Mouse (Mus musculus) CH12.LX (cell line): ENCODE measurements around the gene Cd55b. TPM values are rescaled to one million over a fixed set of nuclear protein-coding genes. Genes with fewer than 3 reads are reported as not detected.

Experiments used
- DNase-seq: peaks from one replicate; pipeline ENCODE4 v3.0.0-alpha.2; 2013; ENCODE audit errors: extremely low read depth
- H3K27ac ChIP-seq: 2 replicates; pipeline ENCODE4 v1.5.1; 2012; ENCODE audit warnings: low read depth, mild to moderate bottlenecking, control low read depth, moderate library complexity; ENCODE audit not compliant: insufficient read depth
- H3K27me3 ChIP-seq: replicated peaks from 2 replicates; pipeline ENCODE3; 2012; ENCODE audit warnings: inconsistent platforms
- H3K36me3 ChIP-seq, 2 experiments: replicated peaks in 1 of 2; 2 replicates each; pipeline versions ENCODE3 to v1.6.1; 2012; ENCODE audit warnings: inconsistent platforms in 1 of 2, low read length in 1 of 2, mild to moderate bottlenecking in 1 of 2, mixed read lengths in 1 of 2, moderate library complexity in 1 of 2; ENCODE audit not compliant: control insufficient read depth in 1 of 2, insufficient read depth in 1 of 2
- H3K4me1 ChIP-seq, 2 experiments: 2 replicates each; pipeline ENCODE4 v1.6.1; 2012; ENCODE audit warnings: inconsistent platforms in 1 of 2, moderate library complexity in 1 of 2; ENCODE audit not compliant: insufficient read depth in 2 of 2, control insufficient read depth in 1 of 2
- H3K4me2 ChIP-seq: 2 replicates; pipeline ENCODE4 v1.6.1; 2012; ENCODE audit warnings: low read depth, mild to moderate bottlenecking, control low read depth; ENCODE audit not compliant: poor library complexity, insufficient read depth, severe bottlenecking
- H3K4me3 ChIP-seq, 3 experiments: fragments of 150-350 bp in 1 of 3; sonication (generic) in 1 of 3; replicated peaks in 1 of 3; 2 replicates each; pipeline versions ENCODE3 to v1.5.1; 2011 to 2012; ENCODE audit warnings: low read depth in 2 of 3, low read length in 2 of 3, mild to moderate bottlenecking in 2 of 3, moderate library complexity in 2 of 3, control low read depth in 1 of 3, improper control_type of control experiment in 1 of 3, inconsistent platforms in 1 of 3, mixed read lengths in 1 of 3; ENCODE audit not compliant: poor library complexity in 1 of 3
- H3K79me2 ChIP-seq: replicated peaks from 2 replicates; pipeline ENCODE4 v1.6.1; 2012; ENCODE audit warnings: mild to moderate bottlenecking, moderate library complexity; ENCODE audit not compliant: control insufficient read depth, poor library complexity, insufficient read depth, severe bottlenecking; ENCODE audit errors: extremely low read depth
- H3K9ac ChIP-seq: 2 replicates; pipeline ENCODE4 v1.6.1; 2012; ENCODE audit warnings: low read depth, mild to moderate bottlenecking, control low read depth, moderate library complexity; ENCODE audit not compliant: insufficient read depth
- H3K9me3 ChIP-seq: replicated peaks from 2 replicates; pipeline ENCODE3; 2012; ENCODE audit warnings: low read length, inconsistent platforms, mixed read lengths
- CHD2 ChIP-seq: IDR thresholded peaks from 2 replicates; pipeline ENCODE4 v1.6.1; 2011; ENCODE audit warnings: low read length, improper control_type of control experiment
- CTCF ChIP-seq, 2 experiments: IDR thresholded peaks in 1 of 2; conservative IDR thresholded peaks in 1 of 2; 2 replicates each; pipeline ENCODE4 v1.5.1; 2011 to 2012; ENCODE audit warnings: low read depth in 2 of 2, low read length in 2 of 2, improper control_type of control experiment in 1 of 2, inconsistent platforms in 1 of 2, mild to moderate bottlenecking in 1 of 2, moderate library complexity in 1 of 2
- IRF4 ChIP-seq: IDR thresholded peaks from 2 replicates; pipeline ENCODE4 v1.6.1; 2014; ENCODE audit warnings: low read depth, mild to moderate bottlenecking, inconsistent platforms, low read length, improper control_type of control experiment
- JUND ChIP-seq: conservative IDR thresholded peaks from 2 replicates; pipeline ENCODE4 v1.6.1; 2011; ENCODE audit warnings: low read depth, low read length, improper control_type of control experiment
- MAFK ChIP-seq: IDR thresholded peaks from 2 replicates; pipeline ENCODE4 v1.6.1; 2011; ENCODE audit warnings: low read length, improper control_type of control experiment; ENCODE audit not compliant: insufficient replicate concordance
- MAZ ChIP-seq: IDR thresholded peaks from 2 replicates; pipeline ENCODE4 v1.6.1; 2012; ENCODE audit warnings: low read depth, mild to moderate bottlenecking, inconsistent platforms, low read length, improper control_type of control experiment, moderate library complexity
- MXI1 ChIP-seq: IDR thresholded peaks from 2 replicates; pipeline ENCODE4 v1.6.1; 2011; ENCODE audit warnings: mild to moderate bottlenecking, low read depth, low read length, improper control_type of control experiment
- NELFE ChIP-seq: IDR thresholded peaks from 2 replicates; pipeline ENCODE4 v1.6.1; 2011; ENCODE audit warnings: low read depth, low read length, improper control_type of control experiment
- PAX5 ChIP-seq: IDR thresholded peaks from 2 replicates; pipeline ENCODE4 v1.6.1; 2012; ENCODE audit warnings: low read length, inconsistent platforms, mixed read lengths
- POLR2A ChIP-seq: IDR thresholded peaks from 2 replicates; pipeline ENCODE4 v1.6.1; 2011; ENCODE audit warnings: low read depth, mild to moderate bottlenecking, improper control_type of control experiment, low read length
- RAD21 ChIP-seq: IDR thresholded peaks from 2 replicates; pipeline ENCODE4 v1.6.1; 2011; ENCODE audit warnings: low read depth, mild to moderate bottlenecking, low read length, improper control_type of control experiment, moderate library complexity
- SIN3A ChIP-seq: IDR thresholded peaks from 2 replicates; pipeline ENCODE4 v1.6.1; 2012; ENCODE audit warnings: low read length, improper control_type of control experiment, inconsistent platforms
- SMC3 ChIP-seq: IDR thresholded peaks from 2 replicates; pipeline ENCODE4 v1.6.1; 2011; ENCODE audit warnings: low read depth, low read length, improper control_type of control experiment
- TBP ChIP-seq: conservative IDR thresholded peaks from 2 replicates; pipeline ENCODE4 v1.6.1; 2011; ENCODE audit warnings: low read depth, low read length, improper control_type of control experiment
- TCF12 ChIP-seq: IDR thresholded peaks from 2 replicates; pipeline ENCODE4 v1.6.1; 2014; ENCODE audit warnings: low read depth, mild to moderate bottlenecking, inconsistent platforms, low read length, improper control_type of control experiment
- USF1 ChIP-seq: IDR thresholded peaks from 2 replicates; pipeline ENCODE4 v1.6.1; 2014; ENCODE audit warnings: low read depth, mild to moderate bottlenecking, inconsistent platforms, low read length, improper control_type of control experiment
- dilution Hi-C: fragments of 300-500 bp; cut with MboI; formaldehyde crosslinking; loops from 2 replicates; pipeline ENCODE4 v1.14.3; 2020; ENCODE audit warnings: low sequenced_read_pairs; ENCODE audit not compliant: extremely low pct_unique_long_range_greater_than_20kb, extremely low pct_ligation_motif_present
- in situ Hi-C: fragments of 300-500 bp; cut with MboI; formaldehyde crosslinking; loops from 3 replicates; pipeline ENCODE4 v1.14.3; 2019; ENCODE audit warnings: low sequenced_read_pairs, low pct_ligation_motif_present, low pct_unique_long_range_greater_than_20kb, mixed read lengths
- polyA plus RNA-seq: library from polyadenylated mRNA; unstranded; fragments of >175 nt; gene quantifications from 2 replicates; pipeline ENCODE4 v1.2.1, GENCODE M21; 2012; ENCODE audit warnings: low read depth; ENCODE audit not compliant: insufficient read length
- total RNA-seq, 2 experiments: library from RNA; depleted of rRNA; stranded (reverse); fragments of 300-350 nt in 1 of 2; fragments of >200 nt in 1 of 2; gene quantifications; 2 replicates each; pipeline ENCODE4 v1.2.3; 2012 to 2014

Cd55b gene
- total and polyA plus RNA-seq, 3 experiments = not detected

- no peaks in the 10 kb centered on the region for H3K27me3 ChIP-seq
- dilution Hi-C loops = no loop called here
Observed at GRCm38 (mm10) chr1:130371895-130372528, 50.8 kb downstream of the Cd55b start.

DNA sequence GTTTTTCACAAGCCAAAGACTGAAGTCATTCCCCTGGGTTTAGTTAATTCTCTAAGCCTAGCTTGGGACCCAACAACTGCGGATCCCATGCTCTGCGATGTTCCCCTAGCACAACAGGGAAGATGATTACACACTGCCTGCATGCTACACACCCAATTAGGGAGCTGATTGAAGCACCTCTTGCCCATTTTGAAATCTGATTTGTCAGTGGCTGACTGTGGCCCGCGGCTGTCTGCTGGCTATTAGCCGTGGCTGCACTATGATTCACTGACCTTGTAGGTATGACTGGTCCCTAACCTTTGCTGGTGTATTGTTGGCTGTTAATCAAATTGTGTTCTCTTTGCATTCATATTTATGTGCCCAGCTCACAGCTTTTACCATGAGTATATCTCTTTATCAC, 51.5 kb downstream of the Cd55b start:
- H3K4me3 ChIP-seq = no peak overlapping the region
- dilution Hi-C loops = no loop called here
- no peak overlapping the region for H3K9ac ChIP-seq
- no peaks in the 10 kb centered on the region for H3K27me3 ChIP-seq
- TF ChIP-seq MXI1 (no peak), SIN3A (no peak), PAX5 (no peak), RAD21 (no peak), NELFE (no peak), USF1 (no peak), TBP (no peak), TCF12 (no peak), JUND (no peak), MAFK (no peak), POLR2A (no peak)
- H3K9me3 ChIP-seq = no peaks in the 10 kb centered on the region
- in situ Hi-C loops = loop anchor here (25.0 kb wide), 1 partner anchor 209 kb away; no protein-coding TSS in a partner anchor
- no peak overlapping the region for H3K27ac ChIP-seq
- H3K4me1 ChIP-seq = no peaks in the 10 kb centered on the region
- no peak for DNase-seq
- H3K79me2 ChIP-seq = no peaks in the 10 kb centered on the region
- no peaks in the 10 kb centered on the region for H3K36me3 ChIP-seq
- H3K4me2 ChIP-seq = no peak overlapping the region

More at GRCm38 (mm10) chr1:130371895-130372528, 50.8 kb downstream of the Cd55b start:
- Histone ChIP-seq H3K9me3 (no peaks in the 10 kb centered on the region), H3K36me3 (no peaks in the 10 kb centered on the region), H3K4me2 (no peak overlapping the region), H3K79me2 (no peaks in the 10 kb centered on the region), H3K4me1 (no peaks in the 10 kb centered on the region), H3K9ac (no peak overlapping the region), H3K4me3 (no peak overlapping the region), H3K27ac (no peak overlapping the region)
- in situ Hi-C loops = loop anchor here (25.0 kb wide), 1 partner anchor 210 kb away; no protein-coding TSS in a partner anchor
- peak; percentile 57 for DNase-seq
- peak; percentile 80 for TF ChIP-seq RAD21
- TF ChIP-seq MAZ = no peak
- TF ChIP-seq TCF12 = no peak
- peak; percentile 74 to 77 for TF ChIP-seq CTCF (conservative IDR thresholded peaks at IDR 0.05 in 1 of 2, IDR thresholded peaks at IDR 0.05 in 1 of 2; ENCODE audit: low read depth in 2 of 2, low read length in 2 of 2)
- no peak for TF ChIP-seq IRF4
- TF ChIP-seq SMC3 = peak; percentile 30; the same call in 1 of the 2 replicates
- TF ChIP-seq CHD2 = no peak
